Mouse (Mus musculus): ENCODE measurements around the gene Hoxc9. TPM values are rescaled to one million over a fixed set of nuclear protein-coding genes. Genes with fewer than 3 reads are reported as not detected.

Hoxc9 gene
- total and polyA plus RNA-seq, 3 experiments, result 0.12 to 0.26 TPM; not detected in 1

DNA sequence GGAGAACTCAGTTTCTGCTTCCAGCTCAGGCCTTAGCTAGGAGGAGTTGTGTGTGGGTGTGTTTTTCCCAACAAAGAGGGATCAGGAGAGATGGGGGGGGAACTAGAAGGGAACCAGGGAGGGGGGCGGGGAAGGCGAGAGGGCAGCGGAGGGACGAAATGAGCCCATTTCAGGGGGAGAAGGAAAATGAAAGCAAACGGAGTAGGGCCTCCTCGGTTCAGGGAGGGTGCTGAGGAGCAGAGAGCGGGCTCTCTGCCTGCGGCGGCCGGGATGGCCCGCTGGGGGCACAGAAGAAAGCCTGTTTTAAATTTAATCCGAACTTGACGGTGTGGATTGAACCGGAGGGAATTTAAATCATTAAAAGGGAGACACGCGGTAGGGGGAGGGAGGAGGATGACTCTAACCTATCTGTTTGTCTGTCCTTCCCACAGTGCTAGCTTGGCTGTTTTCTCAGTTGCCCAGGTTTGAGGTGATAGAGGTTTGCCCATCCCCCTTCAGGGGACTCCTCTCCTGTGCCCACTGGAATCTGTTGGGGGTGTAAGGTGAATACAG lies 1.3 kb downstream of the Hoxc9 start:
- DNase-seq (ENCODE audit: extremely low read depth), result no peak
- in situ Hi-C loops (cut with MboI; ENCODE audit: low pct_ligation_motif_present, low pct_unique_long_range_greater_than_20kb, low sequenced_read_pairs) (no loop called here), dilution Hi-C loops (cut with MboI; ENCODE audit: extremely low pct_ligation_motif_present, extremely low pct_unique_long_range_greater_than_20kb, low sequenced_read_pairs) (no loop called here)
- peaks cover 92% of the 10 kb centered on the region for H3K27me3 ChIP-seq (replicated peaks)
- no peaks in the 10 kb centered on the region for H3K9me3 ChIP-seq (replicated peaks; ENCODE audit: low read length)
- H3K79me2 ChIP-seq (replicated peaks; ENCODE audit: control insufficient read depth, extremely low read depth, insufficient read depth, poor library complexity, severe bottlenecking), result no peaks in the 10 kb centered on the region
- TF ChIP-seq MYC (IDR thresholded peaks at IDR 0.05; ENCODE audit: low read depth, low read length) (no peak), CHD1 (IDR thresholded peaks at IDR 0.05; ENCODE audit: low read depth, low read length) (no peak), MXI1 (IDR thresholded peaks at IDR 0.05; ENCODE audit: low read depth, low read length) (no peak), HCFC1 (IDR thresholded peaks at IDR 0.05; ENCODE audit: low read depth, low read length) (no peak)
- H3K9ac ChIP-seq (ENCODE audit: insufficient read depth, low read depth), result no peak overlapping the region
- H3K4me2 ChIP-seq (ENCODE audit: insufficient read depth, low read depth, poor library complexity, severe bottlenecking), result no peak overlapping the region
- H3K4me3 ChIP-seq (replicated peaks in 1 of 3; ENCODE audit: low read depth in 2 of 3, low read length in 2 of 3, poor library complexity in 1 of 3), result no peak overlapping the region
- no peaks in the 10 kb centered on the region for H3K36me3 ChIP-seq (replicated peaks in 1 of 2; ENCODE audit: control insufficient read depth in 1 of 2, insufficient read depth in 1 of 2, low read length in 1 of 2)
- H3K27ac ChIP-seq (ENCODE audit: insufficient read depth, low read depth), result no peak overlapping the region
- H3K4me1 ChIP-seq (ENCODE audit: control insufficient read depth in 1 of 2, insufficient read depth in 2 of 2), result peaks cover 2 to 20% of the 10 kb centered on the region in 2 experiments; a peak in 2 of 4 replicates

GRCm38 (mm10) chr15:102978615-102979515 lies 2.6 kb downstream of the Hoxc9 start:
- H3K79me2 ChIP-seq (replicated peaks; ENCODE audit: control insufficient read depth, extremely low read depth, insufficient read depth, poor library complexity, severe bottlenecking), result no peaks in the 10 kb centered on the region

More at GRCm38 (mm10) chr15:102978615-102979515, 2.6 kb downstream of the Hoxc9 start:
- H3K36me3 ChIP-seq (replicated peaks in 1 of 2; ENCODE audit: control insufficient read depth in 1 of 2, insufficient read depth in 1 of 2, low read length in 1 of 2), result no peaks in the 10 kb centered on the region
- H3K27me3 ChIP-seq (replicated peaks), result peaks cover 92% of the 10 kb centered on the region
- dilution Hi-C loops (cut with MboI; ENCODE audit: extremely low pct_ligation_motif_present, extremely low pct_unique_long_range_greater_than_20kb, low sequenced_read_pairs) (no loop called here), in situ Hi-C loops (cut with MboI; ENCODE audit: low pct_ligation_motif_present, low pct_unique_long_range_greater_than_20kb, low sequenced_read_pairs) (no loop called here)
- H3K9me3 ChIP-seq (replicated peaks; ENCODE audit: low read length), result no peaks in the 10 kb centered on the region
- no peak overlapping the region for H3K9ac ChIP-seq (ENCODE audit: insufficient read depth, low read depth)
- no peak overlapping the region for H3K27ac ChIP-seq (ENCODE audit: insufficient read depth, low read depth)
- TF ChIP-seq USF2 (conservative IDR thresholded peaks at IDR 0.05; ENCODE audit: low read depth, low read length) (no peak), ZMIZ1 (IDR thresholded peaks at IDR 0.05; ENCODE audit: low read depth, low read length) (no peak), KAT2A (IDR thresholded peaks at IDR 0.05; ENCODE audit: insufficient replicate concordance, low read length) (no peak), ETS1 (conservative IDR thresholded peaks at IDR 0.05; ENCODE audit: low read depth, low read length) (no peak), TBP (conservative IDR thresholded peaks at IDR 0.05; ENCODE audit: low read depth, low read length) (no peak), NELFE (IDR thresholded peaks at IDR 0.05; ENCODE audit: low read depth, low read length) (no peak), CTCF (conservative IDR thresholded peaks at IDR 0.05 in 1 of 2, IDR thresholded peaks at IDR 0.05 in 1 of 2; ENCODE audit: low read depth in 2 of 2, low read length in 2 of 2) (no peak), HCFC1 (IDR thresholded peaks at IDR 0.05; ENCODE audit: low read depth, low read length) (no peak), NRF1 (IDR thresholded peaks at IDR 0.05; ENCODE audit: low read depth, low read length) (no peak), PAX5 (IDR thresholded peaks at IDR 0.05; ENCODE audit: low read length) (no peak), JUN (IDR thresholded peaks at IDR 0.05; ENCODE audit: insufficient read depth, low read depth, low read length) (no peak), MAFK (IDR thresholded peaks at IDR 0.05; ENCODE audit: insufficient replicate concordance, low read length) (no peak), RAD21 (IDR thresholded peaks at IDR 0.05; ENCODE audit: low read depth, low read length) (no peak), ZKSCAN1 (IDR thresholded peaks at IDR 0.05; ENCODE audit: borderline replicate concordance, low read depth, low read length) (no peak), E2F4 (IDR thresholded peaks at IDR 0.05; ENCODE audit: insufficient replicate concordance, low read depth, low read length) (no peak), MAZ (IDR thresholded peaks at IDR 0.05; ENCODE audit: low read depth, low read length) (no peak), MEF2A (IDR thresholded peaks at IDR 0.05; ENCODE audit: borderline replicate concordance, low read depth, low read length) (no peak), TCF12 (IDR thresholded peaks at IDR 0.05; ENCODE audit: low read depth, low read length) (no peak), MAX (IDR thresholded peaks at IDR 0.05; ENCODE audit: low read length) (no peak), CHD2 (IDR thresholded peaks at IDR 0.05; ENCODE audit: low read length) (no peak)
- peaks cover 2 to 20% of the 10 kb centered on the region in 2 experiments; a peak in 3 of 4 replicates for H3K4me1 ChIP-seq (ENCODE audit: control insufficient read depth in 1 of 2, insufficient read depth in 2 of 2)
- DNase-seq (ENCODE audit: extremely low read depth), result no peak
- no peak overlapping the region for H3K4me3 ChIP-seq (replicated peaks in 1 of 3; ENCODE audit: low read depth in 2 of 3, low read length in 2 of 3, poor library complexity in 1 of 3)
- H3K4me2 ChIP-seq (ENCODE audit: insufficient read depth, low read depth, poor library complexity, severe bottlenecking), result no peak overlapping the region

Data from CH12.LX (cell line).